Mouse (Mus musculus) midbrain, embryonic 14.5 days (tissue): ENCODE measurements around the gene Ric3. TPM values are rescaled to one million over a fixed set of nuclear protein-coding genes. Genes with fewer than 3 reads are reported as not detected.
A peak's percentile ranks its signal among the peaks of the same experiment; 100 is the strongest.

Experiments
- ATAC-seq: fragments of 200-750 bp; cut with Nextera tagmentation; 2 replicates; pipeline ENCODE4 v1.8.0; 2017; ENCODE audit warnings: moderate number of reproducible peaks, moderate library complexity; ENCODE audit not compliant: low FRiP score, low TSS enrichment
- DNase-seq: peaks from one replicate; pipeline ENCODE4 v3.0.0-alpha.2; 2015
- H3K27ac ChIP-seq: fragments of 300-500 bp; sonication (generic); replicated peaks from 2 replicates; pipeline ENCODE4 v1.5.1; 2014; ENCODE audit warnings: mild to moderate bottlenecking, low read depth, low read length, moderate library complexity
- H3K27me3 ChIP-seq: fragments of 300-500 bp; sonication (generic); 2 replicates; pipeline ENCODE4 v1.6.1; 2014; ENCODE audit warnings: low read length, control low read depth, mixed read lengths; ENCODE audit not compliant: control insufficient read depth, insufficient read depth
- H3K36me3 ChIP-seq: fragments of 300-500 bp; sonication (generic); 2 replicates; pipeline ENCODE4 v1.6.1; 2014; ENCODE audit warnings: low read length, control low read depth; ENCODE audit not compliant: control insufficient read depth, insufficient read depth
- H3K4me1 ChIP-seq: fragments of 300-500 bp; sonication (generic); 2 replicates; pipeline ENCODE4 v1.6.1; 2014; ENCODE audit warnings: mild to moderate bottlenecking, antibody characterized with exemption, low read length, control low read depth; ENCODE audit not compliant: control insufficient read depth, insufficient read depth
- H3K4me2 ChIP-seq: fragments of 300-500 bp; sonication (generic); 2 replicates; pipeline ENCODE4 v1.6.1; 2014; ENCODE audit warnings: mild to moderate bottlenecking, low read length, moderate library complexity
- H3K4me3 ChIP-seq: fragments of 300-500 bp; sonication (generic); replicated peaks from 2 replicates; pipeline ENCODE4 v1.5.1; 2014; ENCODE audit warnings: low read depth, low read length
- H3K9ac ChIP-seq: fragments of 300-500 bp; sonication (generic); replicated peaks from 2 replicates; pipeline ENCODE4 v1.6.1; 2014; ENCODE audit warnings: mild to moderate bottlenecking, low read length, moderate library complexity
- H3K9me3 ChIP-seq: fragments of 300-500 bp; sonication (generic); 2 replicates; pipeline ENCODE4 v1.6.1; 2016; ENCODE audit warnings: low read length, control low read depth, mixed read lengths; ENCODE audit not compliant: control insufficient read depth
- WGBS: fragments of 180-500 bp; shearing (Covaris S2); extraction: QIAGEN DNeasy Blood & Tissue Kit; methylation state at CpG from one replicate; pipeline ENCODE4 v1.1.7; 2014; 5-methylcytosine and 5-hydroxymethylcytosine counted together
- polyA plus RNA-seq: library from polyadenylated mRNA; unstranded; fragments of >200 nt; fragmentation: Nextera tagmentation; extraction: Ambion mirVana; gene quantifications from 2 replicates; pipeline ENCODE4 v1.2.1, GENCODE M21; 2014

The Ric3 gene
- polyA plus RNA-seq, 1 experiment from 2014 or later: 36.1 TPM

GRCm38 (mm10) chr7:109038121-109038735 lies 44.9 kb downstream of the Ric3 start:
- Histone ChIP-seq H3K27me3 (no peaks in the 10 kb centered on the region), H3K4me3 (no peak overlapping the region), H3K4me1 (no peaks in the 10 kb centered on the region), H3K36me3 (peaks cover 23% of the 10 kb centered on the region), H3K9me3 (no peaks in the 10 kb centered on the region), H3K4me2 (no peak overlapping the region), H3K9ac (no peak overlapping the region), H3K27ac (peak overlapping the region; percentile 37; the same call in 1 of the 2 replicates)
- ATAC-seq (no peak), DNase-seq (no peak)
- 82% methylated on average over 8 of the region's 8 CpGs for WGBS

- H3K36me3 ChIP-seq: peaks cover 59% of the 10 kb centered on the region
- WGBS: 92% methylated on average over 2 of the region's 2 CpGs
- no peak for DNase-seq
These were observed 51.1 kb downstream of the Ric3 start for GRCm38 (mm10) chr7:109032054-109032453.

GRCm38 (mm10) chr7:109031331-109031730 lies 51.8 kb downstream of the Ric3 start:
- Histone ChIP-seq H3K4me1 (no peaks in the 10 kb centered on the region), H3K4me2 (no peak overlapping the region), H3K27ac (no peak overlapping the region), H3K9me3 (no peaks in the 10 kb centered on the region), H3K4me3 (no peak overlapping the region), H3K36me3 (peaks cover 64% of the 10 kb centered on the region), H3K27me3 (no peaks in the 10 kb centered on the region), H3K9ac (no peak overlapping the region)
- ATAC-seq: no peak
- DNase-seq: no peak
- 85% methylated on average over 3 of the region's 3 CpGs for WGBS

More at GRCm38 (mm10) chr7:109032054-109032453, 51.1 kb downstream of the Ric3 start:
- Histone ChIP-seq H3K4me2 (no peak overlapping the region), H3K4me1 (no peaks in the 10 kb centered on the region), H3K9ac (no peak overlapping the region), H3K27ac (no peak overlapping the region), H3K4me3 (no peak overlapping the region), H3K27me3 (no peaks in the 10 kb centered on the region), H3K9me3 (no peaks in the 10 kb centered on the region)
- ATAC-seq: no peak

DNA sequence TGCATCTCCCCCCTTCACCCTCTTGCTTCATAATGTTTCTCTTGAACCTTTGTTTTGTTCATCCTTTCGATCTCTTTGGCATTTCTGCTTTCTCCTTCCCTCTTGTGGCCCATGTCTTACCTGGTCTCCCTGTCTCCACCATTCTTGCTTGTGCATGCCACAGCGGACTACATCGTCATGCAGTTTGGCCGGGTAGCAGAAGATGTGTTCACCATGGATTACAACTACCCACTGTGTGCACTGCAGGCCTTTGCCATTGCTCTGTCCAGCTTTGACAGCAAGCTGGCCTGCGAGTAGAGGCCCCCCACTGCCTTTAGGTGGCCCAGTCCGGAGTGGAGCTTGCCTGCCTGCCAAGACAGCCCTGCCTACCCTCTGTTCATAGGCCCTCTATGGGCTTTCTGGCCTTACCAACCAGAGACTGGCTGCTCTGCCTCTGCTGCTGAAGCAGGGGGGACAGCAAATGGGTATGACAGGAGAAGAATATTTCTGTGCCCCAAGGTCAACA lies 53.1 kb downstream of the Ric3 start:
- no peak overlapping the region for H3K4me2 ChIP-seq
- H3K27me3 ChIP-seq: no peaks in the 10 kb centered on the region
- H3K36me3 ChIP-seq: peaks cover 74% of the 10 kb centered on the region
- H3K9me3 ChIP-seq: no peaks in the 10 kb centered on the region
- ATAC-seq (no peak), DNase-seq (no peak)
- H3K27ac ChIP-seq: no peak overlapping the region
- no peaks in the 10 kb centered on the region for H3K4me1 ChIP-seq
- H3K4me3 ChIP-seq: no peak overlapping the region
- WGBS: 89% methylated on average over 6 of the region's 6 CpGs
- H3K9ac ChIP-seq: no peak overlapping the region

- H3K4me3 ChIP-seq: no peak overlapping the region
These were observed 54.9 kb downstream of the Ric3 start for GRCm38 (mm10) chr7:109028204-109028603.

DNA sequence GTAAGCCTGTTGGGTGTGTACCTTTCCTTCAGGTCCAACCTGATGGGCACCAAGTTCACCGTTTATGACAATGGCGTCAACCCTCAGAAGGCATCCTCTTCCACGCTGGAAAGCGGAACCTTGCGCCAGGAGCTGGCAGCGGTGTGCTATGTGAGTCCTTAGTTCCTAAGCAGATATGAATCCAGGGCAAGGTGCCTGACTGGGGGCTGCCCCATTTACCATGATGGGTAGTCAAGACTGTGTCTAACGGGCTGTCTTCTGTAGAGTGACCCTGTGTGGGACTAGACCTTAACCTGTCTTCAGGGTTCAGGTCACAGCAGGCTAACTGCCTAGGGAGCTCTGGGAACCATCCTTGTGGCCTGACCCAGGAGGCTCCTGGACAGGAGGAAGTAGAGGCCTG lies 55.4 kb downstream of the Ric3 start:
- 0 out of 2 replicates have a peak, but pooled peaks have one; percentile 28 for ATAC-seq
- Histone ChIP-seq H3K4me1 (no peaks in the 10 kb centered on the region), H3K4me2 (no peak overlapping the region), H3K4me3 (no peak overlapping the region), H3K9ac (no peak overlapping the region), H3K36me3 (peaks cover 80% of the 10 kb centered on the region), H3K27ac (no peak overlapping the region), H3K27me3 (no peaks in the 10 kb centered on the region), H3K9me3 (no peaks in the 10 kb centered on the region)
- DNase-seq: no peak
- WGBS: 98% methylated on average over 7 of the region's 7 CpGs

More at GRCm38 (mm10) chr7:109028204-109028603, 54.9 kb downstream of the Ric3 start:
- ATAC-seq: no peak
- H3K27me3 ChIP-seq: no peaks in the 10 kb centered on the region
- WGBS: 31% methylated on average over 6 of the region's 6 CpGs
- H3K9me3 ChIP-seq: no peaks in the 10 kb centered on the region
- no peaks in the 10 kb centered on the region for H3K4me1 ChIP-seq
- H3K36me3 ChIP-seq: peaks cover 79% of the 10 kb centered on the region
- H3K4me2 ChIP-seq: no peak overlapping the region
- DNase-seq: peak; percentile 89
- no peak overlapping the region for H3K9ac ChIP-seq
- H3K27ac ChIP-seq: no peak overlapping the region

GRCm38 (mm10) chr7:109026976-109027375 lies 56.2 kb downstream of the Ric3 start:
- H3K36me3 ChIP-seq: peaks cover 81% of the 10 kb centered on the region
- WGBS: 92% methylated on average over 9 of the region's 9 CpGs
- no peak for ATAC-seq

DNA sequence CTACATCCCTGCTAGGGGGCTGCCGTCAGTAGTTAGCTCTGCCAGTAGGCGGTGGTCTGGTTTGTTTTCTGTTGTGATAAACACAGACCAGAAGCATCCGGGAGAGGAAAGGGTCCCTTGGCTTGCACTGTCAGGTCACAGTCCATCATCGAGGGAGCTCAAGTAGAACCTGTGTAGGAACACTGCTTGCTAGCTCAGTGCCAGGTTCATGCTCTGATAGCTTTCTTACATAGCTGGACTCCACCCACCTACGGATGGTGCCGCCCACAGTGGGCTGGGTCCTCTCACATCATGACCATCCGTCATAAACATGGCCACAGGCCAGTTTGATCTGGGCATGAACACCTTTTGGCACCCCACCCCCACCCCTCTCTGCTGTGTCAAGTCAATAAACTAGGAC lies 57.4 kb downstream of the Ric3 start:
- no peak overlapping the region for H3K9ac ChIP-seq
- H3K27me3 ChIP-seq: no peaks in the 10 kb centered on the region
- no peak overlapping the region for H3K4me2 ChIP-seq
- no peaks in the 10 kb centered on the region for H3K9me3 ChIP-seq
- DNase-seq (no peak), ATAC-seq (no peak)
- WGBS: 93% methylated on average over 7 of the region's 7 CpGs
- no peak overlapping the region for H3K27ac ChIP-seq
- H3K36me3 ChIP-seq: peaks cover 73% of the 10 kb centered on the region
- H3K4me3 ChIP-seq: no peak overlapping the region
- H3K4me1 ChIP-seq: no peaks in the 10 kb centered on the region

More at GRCm38 (mm10) chr7:109026976-109027375, 56.2 kb downstream of the Ric3 start:
- H3K4me3 ChIP-seq: no peak overlapping the region
- H3K9me3 ChIP-seq: no peaks in the 10 kb centered on the region
- H3K9ac ChIP-seq: no peak overlapping the region
- no peak overlapping the region for H3K4me2 ChIP-seq
- H3K27ac ChIP-seq: no peak overlapping the region
- no peaks in the 10 kb centered on the region for H3K4me1 ChIP-seq
- DNase-seq: no peak
- H3K27me3 ChIP-seq: no peaks in the 10 kb centered on the region

DNA sequence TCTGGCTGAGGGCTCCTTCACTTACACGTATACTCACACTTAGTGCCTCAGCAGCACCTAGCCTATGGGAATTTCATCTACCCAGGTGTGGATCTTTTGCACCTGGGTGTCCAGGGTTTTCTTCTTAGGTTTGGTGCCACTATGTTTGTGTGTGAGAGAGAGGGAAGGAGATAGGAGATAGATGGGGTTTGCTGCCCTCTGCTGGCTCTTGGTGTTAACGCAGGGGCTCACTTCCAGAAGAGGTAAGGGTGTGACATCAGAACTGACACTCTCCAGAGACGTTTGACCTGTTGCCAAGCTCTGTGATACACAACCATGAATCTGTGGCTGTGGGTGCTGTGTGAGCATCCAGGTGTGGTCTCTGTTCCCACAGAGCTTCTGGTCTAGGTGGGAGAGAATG lies 61.7 kb downstream of the Ric3 start:
- ATAC-seq: peak; percentile 46; the same call in 1 of the 2 replicates
- H3K27ac ChIP-seq: no peak overlapping the region
- WGBS: 22% methylated on average over 3 of the region's 3 CpGs
- H3K9me3 ChIP-seq: no peaks in the 10 kb centered on the region
- no peak overlapping the region for H3K4me3 ChIP-seq
- DNase-seq: peak; percentile 87
- peaks cover 38% of the 10 kb centered on the region for H3K36me3 ChIP-seq
- no peak overlapping the region for H3K4me2 ChIP-seq
- H3K27me3 ChIP-seq: no peaks in the 10 kb centered on the region
- 0 out of 2 replicates have a peak, but pooled peaks cover under 1% of the 10 kb centered on the region for H3K4me1 ChIP-seq
- no peak overlapping the region for H3K9ac ChIP-seq
